Mouse (Mus musculus): ENCODE measurements around the gene Metap1.

DNA sequence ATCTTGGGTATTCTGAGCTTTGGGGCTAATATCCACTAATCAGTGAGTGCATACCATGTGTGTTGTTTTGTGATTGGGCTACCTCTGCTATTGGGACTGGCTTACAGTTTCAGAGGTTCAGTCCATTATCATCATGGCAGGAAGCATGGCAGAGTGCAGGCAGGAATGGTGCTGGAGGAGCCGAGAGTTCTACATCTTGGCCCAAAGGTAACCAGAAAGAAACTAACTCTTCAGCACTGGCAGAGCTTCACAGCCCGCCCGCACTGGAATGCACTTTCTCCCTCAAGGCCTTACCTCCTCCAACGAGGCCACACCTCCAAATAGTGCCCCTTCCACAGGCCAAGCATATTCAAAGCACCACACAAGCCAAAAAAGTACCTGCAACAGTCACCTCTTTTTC, 9.4 kb upstream of the Metap1 start:
- TF ChIP-seq CTCF (IDR thresholded peaks at IDR 0.05 in 2 of 3, conservative IDR thresholded peaks at IDR 0.05 in 1 of 3; ENCODE audit: control insufficient read depth in 1 of 3, insufficient read depth in 1 of 3, low read depth in 2 of 3, low read length in 3 of 3, poor library complexity in 1 of 3, severe bottlenecking in 1 of 3) (no peak), MYB (IDR thresholded peaks at IDR 0.05; ENCODE audit: low read depth, low read length) (no peak), ZMIZ1 (IDR thresholded peaks at IDR 0.05; ENCODE audit: low read depth, low read length) (no peak)

All from MEL (cell line).